Mouse (Mus musculus) embryonic facial prominence, embryonic 13.5 days (tissue): ENCODE measurements around the gene 4933428G20Rik. TPM values are rescaled to one million over a fixed set of nuclear protein-coding genes. Genes with fewer than 3 reads are reported as not detected.
A peak's percentile ranks its signal among the peaks of the same experiment; 100 is the strongest.

Experiments used
- ATAC-seq: fragments of 200-750 bp; cut with Nextera tagmentation; 2 replicates; pipeline ENCODE4 v1.8.0; 2017; ENCODE audit warnings: low read depth; ENCODE audit not compliant: insufficient number of reproducible peaks, insufficient read depth, low FRiP score, low TSS enrichment
- H3K27ac ChIP-seq: fragments of 300-500 bp; sonication (generic); 2 replicates; pipeline ENCODE4 v1.5.1; 2015; ENCODE audit warnings: moderate library complexity, mild to moderate bottlenecking, inconsistent platforms
- H3K27me3 ChIP-seq: fragments of 300-500 bp; sonication (generic); 2 replicates; pipeline ENCODE4 v1.6.1; 2015; ENCODE audit warnings: mild to moderate bottlenecking, inconsistent platforms
- H3K36me3 ChIP-seq: fragments of 300-500 bp; sonication (generic); 2 replicates; pipeline ENCODE4 v1.6.1; 2015; ENCODE audit warnings: mild to moderate bottlenecking, inconsistent platforms
- H3K4me1 ChIP-seq: fragments of 300-500 bp; sonication (generic); 2 replicates; pipeline ENCODE4 v1.6.1; 2015; ENCODE audit warnings: inconsistent platforms
- H3K4me2 ChIP-seq: fragments of 300-500 bp; sonication (generic); 2 replicates; pipeline ENCODE4 v1.6.1; 2015; ENCODE audit warnings: moderate library complexity, mild to moderate bottlenecking, inconsistent platforms
- H3K4me3 ChIP-seq: fragments of 300-500 bp; sonication (generic); 2 replicates; pipeline ENCODE4 v1.5.1; 2015; ENCODE audit warnings: mild to moderate bottlenecking, inconsistent platforms
- H3K9ac ChIP-seq: fragments of 300-500 bp; sonication (generic); 2 replicates; pipeline ENCODE4 v1.6.1; 2015; ENCODE audit warnings: mild to moderate bottlenecking, inconsistent platforms
- H3K9me3 ChIP-seq: fragments of 300-500 bp; sonication (generic); 2 replicates; pipeline ENCODE4 v1.6.1; 2016; ENCODE audit warnings: inconsistent platforms
- WGBS: fragments of 180-500 bp; shearing (Covaris S2); methylation state at CpG from one replicate; pipeline ENCODE4 v1.1.7; 2015; ENCODE audit warnings: mixed read lengths; 5-methylcytosine and 5-hydroxymethylcytosine counted together
- polyA plus RNA-seq: library from polyadenylated mRNA; unstranded; fragments of >200 nt; fragmentation: Nextera tagmentation; extraction: Ambion mirVana; gene quantifications from 2 replicates; pipeline ENCODE4 v1.2.1, GENCODE M21; 2015

4933428G20Rik gene
- polyA plus RNA-seq, 1 experiment from 2014 or later, result 1.4 TPM

- no peak overlapping the region for H3K9ac ChIP-seq
- no peaks in the 10 kb centered on the region for H3K9me3 ChIP-seq
- no peak overlapping the region for H3K4me2 ChIP-seq
- 52% methylated on average over 6 of the region's 6 CpGs for WGBS
- no peak overlapping the region for H3K4me3 ChIP-seq
- H3K27me3 ChIP-seq, result no peaks in the 10 kb centered on the region
- no peak for ATAC-seq
- H3K27ac ChIP-seq, result no peak overlapping the region
- peaks cover 15% of the 10 kb centered on the region for H3K4me1 ChIP-seq
- H3K36me3 ChIP-seq, result 0 out of 2 replicates have a peak, but pooled peaks cover 4% of the 10 kb centered on the region
Measured at GRCm38 (mm10) chr11:97512511-97512910, 12.4 kb upstream of the 4933428G20Rik start.

GRCm38 (mm10) chr11:97511661-97512369 is 11.7 kb upstream of the 4933428G20Rik start:
- ATAC-seq, result no peak
- H3K9ac ChIP-seq, result no peak overlapping the region
- 53% methylated on average over 13 of the region's 13 CpGs for WGBS
- H3K4me3 ChIP-seq, result no peak overlapping the region
- H3K27ac ChIP-seq, result no peak overlapping the region; the same call in 1 of the 2 replicates
- H3K36me3 ChIP-seq, result 0 out of 2 replicates have a peak, but pooled peaks cover 4% of the 10 kb centered on the region
- H3K9me3 ChIP-seq, result no peaks in the 10 kb centered on the region
- H3K4me1 ChIP-seq, result peaks cover 15% of the 10 kb centered on the region
- no peaks in the 10 kb centered on the region for H3K27me3 ChIP-seq
- peak overlapping the region; percentile 11; the same call in 1 of the 2 replicates for H3K4me2 ChIP-seq

- no peak overlapping the region; the same call in 1 of the 2 replicates for H3K27ac ChIP-seq
- H3K4me1 ChIP-seq, result peaks cover 15% of the 10 kb centered on the region
- H3K36me3 ChIP-seq, result 0 out of 2 replicates have a peak, but pooled peaks cover 4% of the 10 kb centered on the region
- no peak overlapping the region for H3K9ac ChIP-seq
- 31% methylated on average over 10 of the region's 10 CpGs for WGBS
- H3K9me3 ChIP-seq, result no peaks in the 10 kb centered on the region
- 0 out of 2 replicates have a peak overlapping the region, but pooled peaks have one; percentile 11 for H3K4me2 ChIP-seq
- no peak for ATAC-seq
- H3K27me3 ChIP-seq, result no peaks in the 10 kb centered on the region
- H3K4me3 ChIP-seq, result no peak overlapping the region
Measured at GRCm38 (mm10) chr11:97510966-97511660, 11.0 kb upstream of the 4933428G20Rik start.

- Histone ChIP-seq H3K4me1 (peaks cover 15% of the 10 kb centered on the region), H3K9me3 (no peaks in the 10 kb centered on the region), H3K4me3 (no peak overlapping the region), H3K27ac (no peak overlapping the region), H3K27me3 (no peaks in the 10 kb centered on the region), H3K9ac (no peak overlapping the region), H3K4me2 (no peak overlapping the region), H3K36me3 (no peaks in the 10 kb centered on the region)
- no peak for ATAC-seq
- WGBS, result 66% methylated on average over 24 of the region's 24 CpGs
Measured at GRCm38 (mm10) chr11:97509715-97510485, 9.8 kb upstream of the 4933428G20Rik start.

GRCm38 (mm10) chr11:97509058-97509457 is 8.9 kb upstream of the 4933428G20Rik start:
- no peak overlapping the region for H3K9ac ChIP-seq
- no peaks in the 10 kb centered on the region for H3K9me3 ChIP-seq
- no peak overlapping the region for H3K4me3 ChIP-seq
- 46% methylated on average over 5 of the region's 5 CpGs for WGBS
- no peak overlapping the region for H3K4me2 ChIP-seq
- H3K27ac ChIP-seq, result no peak overlapping the region
- ATAC-seq, result no peak
- peaks cover 15% of the 10 kb centered on the region for H3K4me1 ChIP-seq
- no peaks in the 10 kb centered on the region for H3K36me3 ChIP-seq
- no peaks in the 10 kb centered on the region for H3K27me3 ChIP-seq

- Histone ChIP-seq H3K4me3 (no peak overlapping the region), H3K9me3 (no peaks in the 10 kb centered on the region), H3K4me2 (no peak overlapping the region), H3K36me3 (no peaks in the 10 kb centered on the region), H3K9ac (no peak overlapping the region), H3K4me1 (peaks cover 15% of the 10 kb centered on the region), H3K27me3 (no peaks in the 10 kb centered on the region), H3K27ac (no peak overlapping the region)
- ATAC-seq, result no peak
- 62% methylated on average over 3 of the region's 3 CpGs for WGBS
Measured at GRCm38 (mm10) chr11:97508198-97508597, 8.1 kb upstream of the 4933428G20Rik start.

- WGBS, result 61% methylated on average over 8 of the region's 8 CpGs
- ATAC-seq, result no peak
- Histone ChIP-seq H3K4me2 (no peak overlapping the region), H3K36me3 (no peaks in the 10 kb centered on the region), H3K9ac (no peak overlapping the region), H3K4me1 (peaks cover 21% of the 10 kb centered on the region), H3K9me3 (no peaks in the 10 kb centered on the region), H3K4me3 (no peak overlapping the region), H3K27ac (no peak overlapping the region), H3K27me3 (peaks cover 14% of the 10 kb centered on the region)
Measured at GRCm38 (mm10) chr11:97506331-97506730, 6.2 kb upstream of the 4933428G20Rik start.

GRCm38 (mm10) chr11:97505784-97506183 is 5.6 kb upstream of the 4933428G20Rik start:
- Histone ChIP-seq H3K9me3 (no peaks in the 10 kb centered on the region), H3K27ac (no peak overlapping the region), H3K4me2 (no peak overlapping the region), H3K4me3 (no peak overlapping the region), H3K4me1 (peaks cover 26% of the 10 kb centered on the region), H3K27me3 (peaks cover 19% of the 10 kb centered on the region), H3K36me3 (peaks cover 3% of the 10 kb centered on the region), H3K9ac (no peak overlapping the region)
- no peak for ATAC-seq
- WGBS, result 76% methylated on average over 4 of the region's 4 CpGs

- H3K4me1 ChIP-seq, result peaks cover 34% of the 10 kb centered on the region
- WGBS, result 56% methylated on average over 4 of the region's 4 CpGs
- H3K36me3 ChIP-seq, result peaks cover 15% of the 10 kb centered on the region
- no peak for ATAC-seq
- H3K27ac ChIP-seq, result no peak overlapping the region
- H3K4me3 ChIP-seq, result no peak overlapping the region
- no peak overlapping the region for H3K4me2 ChIP-seq
- peaks cover 49% of the 10 kb centered on the region for H3K27me3 ChIP-seq
- H3K9me3 ChIP-seq, result no peaks in the 10 kb centered on the region
- H3K9ac ChIP-seq, result no peak overlapping the region
Measured at GRCm38 (mm10) chr11:97502846-97503245, 2.7 kb upstream of the 4933428G20Rik start.

GRCm38 (mm10) chr11:97502383-97502782 is 2.2 kb upstream of the 4933428G20Rik start:
- H3K27me3 ChIP-seq, result peaks cover 53% of the 10 kb centered on the region
- no peak overlapping the region for H3K4me2 ChIP-seq
- H3K36me3 ChIP-seq, result peaks cover 20% of the 10 kb centered on the region
- H3K27ac ChIP-seq, result no peak overlapping the region
- H3K4me1 ChIP-seq, result peaks cover 34% of the 10 kb centered on the region
- WGBS, result 41% methylated on average over 9 of the region's 9 CpGs
- no peak overlapping the region for H3K4me3 ChIP-seq
- no peak overlapping the region for H3K9ac ChIP-seq
- H3K9me3 ChIP-seq, result no peaks in the 10 kb centered on the region
- ATAC-seq, result 0 out of 2 replicates have a peak, but pooled peaks have one; percentile 23

- peak; percentile 44; the same call in 1 of the 2 replicates for ATAC-seq
- 13% methylated on average over 51 of the region's 51 CpGs for WGBS
- peak overlapping the region; percentile 38 for H3K4me3 ChIP-seq
- H3K4me1 ChIP-seq, result peaks cover 34% of the 10 kb centered on the region
- H3K9ac ChIP-seq, result peak overlapping the region; percentile 61
- H3K9me3 ChIP-seq, result no peaks in the 10 kb centered on the region
- peaks cover 58% of the 10 kb centered on the region for H3K27me3 ChIP-seq
- H3K4me2 ChIP-seq, result peak overlapping the region; percentile 59
- H3K27ac ChIP-seq, result no peak overlapping the region
- H3K36me3 ChIP-seq, result peaks cover 31% of the 10 kb centered on the region
Measured at GRCm38 (mm10) chr11:97500720-97501448, 744 bp upstream of the 4933428G20Rik start.
